Mouse (Mus musculus) thymus, postnatal 14 days (tissue): ENCODE results near the gene Prss27.
"Not testable (repeated sequence)": the region's sequence is repeated elsewhere in the genome, so short reads cannot be mapped to it uniquely, and the experiment has no call there.

Experiments
- DNase-seq: peaks from one replicate; pipeline ENCODE4 v3.0.0; 2021

The Prss27 gene

DNA sequence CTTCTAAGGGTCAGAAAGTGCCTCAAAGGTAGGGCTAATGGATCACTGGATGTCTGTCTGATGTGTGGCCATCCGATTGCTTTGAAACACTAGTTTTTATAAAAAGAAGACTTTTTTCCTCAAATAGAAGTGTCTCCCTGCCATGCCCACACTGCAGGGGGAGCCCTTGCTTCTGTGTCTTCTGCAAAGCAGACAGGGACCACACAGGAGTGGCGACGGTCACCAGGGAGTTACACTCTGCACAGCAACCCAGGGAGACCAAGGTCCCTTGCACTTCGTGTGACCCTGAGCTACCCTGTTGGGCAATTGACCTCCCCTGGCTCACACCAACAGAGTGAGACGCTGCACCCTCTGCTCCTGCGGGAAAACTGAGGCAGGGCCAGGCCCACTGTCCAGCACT is 990 bp upstream of the Prss27 start:
- no peak for DNase-seq

DNA sequence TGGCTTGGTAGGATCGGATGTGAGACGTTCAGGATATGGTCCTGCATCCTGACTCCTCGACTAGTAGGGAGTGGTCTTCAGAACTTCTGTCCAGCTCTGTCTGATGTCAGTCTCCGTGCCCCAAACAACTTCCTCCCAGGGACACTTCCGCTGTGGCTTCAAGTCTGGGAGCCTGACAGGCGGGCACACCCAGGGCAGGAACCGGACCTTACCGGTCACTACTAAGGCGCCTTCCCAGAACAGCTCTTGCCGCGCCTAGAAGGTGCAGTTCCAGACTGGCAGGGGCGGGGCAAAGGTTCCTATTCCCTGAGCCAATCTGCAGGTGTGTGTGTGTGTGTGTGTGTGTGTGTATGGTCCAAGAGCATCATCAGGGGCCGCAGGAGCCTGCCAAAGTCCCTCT is 584 bp upstream of the Prss27 start:
- DNase-seq, result no peak

GRCm38 (mm10) chr17:24044482-24044881 is 6.5 kb downstream of the Prss27 start:
- no peak for DNase-seq

- DNase-seq, result no peak
Observed at GRCm38 (mm10) chr17:24045608-24046007, 7.7 kb downstream of the Prss27 start.

- DNase-seq, result no peak
Observed at GRCm38 (mm10) chr17:24046026-24046425, 8.1 kb downstream of the Prss27 start.

- no peak for DNase-seq
Observed at GRCm38 (mm10) chr17:24048053-24048452, 10.1 kb downstream of the Prss27 start.

GRCm38 (mm10) chr17:24049008-24049407 is 11.1 kb downstream of the Prss27 start:
- no peak for DNase-seq

- no peak for DNase-seq
Observed at GRCm38 (mm10) chr17:24056636-24057625, 19.0 kb downstream of the Prss27 start.

- DNase-seq, result no peak
Observed at GRCm38 (mm10) chr17:24057730-24058245, 19.8 kb downstream of the Prss27 start.

DNA sequence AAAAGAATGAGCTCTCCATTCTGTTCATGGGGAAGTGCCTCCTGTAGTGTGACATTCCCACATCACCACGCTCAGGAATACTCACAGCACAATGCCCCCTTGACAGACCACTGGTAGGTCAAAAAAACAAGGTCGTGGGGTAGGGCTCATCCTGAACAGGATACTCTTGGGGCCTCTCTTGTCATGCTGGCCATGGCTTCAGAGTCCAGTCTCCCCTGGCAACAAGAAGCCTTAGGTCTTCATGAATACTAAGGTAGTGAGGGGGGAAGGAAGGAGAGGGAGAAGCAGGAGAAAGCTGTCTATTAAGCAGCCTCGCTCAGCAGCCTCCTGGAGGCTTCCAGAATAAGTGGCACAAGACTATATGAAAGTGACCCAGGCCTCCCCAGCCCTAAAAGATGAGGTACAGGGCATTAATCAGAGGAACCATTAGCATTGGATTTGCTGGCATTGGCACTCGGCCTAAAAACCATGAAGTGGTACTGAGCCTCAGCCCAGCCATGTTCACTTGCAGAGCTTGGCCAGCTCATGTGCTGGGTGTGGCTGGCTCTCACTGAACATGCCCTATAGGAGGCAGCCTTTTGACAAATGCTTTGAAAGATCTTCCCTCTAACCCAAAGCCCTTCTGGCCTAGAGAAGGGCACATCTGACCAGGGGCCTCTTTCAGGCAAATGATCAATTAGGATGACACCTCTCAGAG is 24.7 kb downstream of the Prss27 start:
- DNase-seq, result no peak

- DNase-seq, result no peak
Observed at GRCm38 (mm10) chr17:24068271-24068670, 30.3 kb downstream of the Prss27 start.

DNA sequence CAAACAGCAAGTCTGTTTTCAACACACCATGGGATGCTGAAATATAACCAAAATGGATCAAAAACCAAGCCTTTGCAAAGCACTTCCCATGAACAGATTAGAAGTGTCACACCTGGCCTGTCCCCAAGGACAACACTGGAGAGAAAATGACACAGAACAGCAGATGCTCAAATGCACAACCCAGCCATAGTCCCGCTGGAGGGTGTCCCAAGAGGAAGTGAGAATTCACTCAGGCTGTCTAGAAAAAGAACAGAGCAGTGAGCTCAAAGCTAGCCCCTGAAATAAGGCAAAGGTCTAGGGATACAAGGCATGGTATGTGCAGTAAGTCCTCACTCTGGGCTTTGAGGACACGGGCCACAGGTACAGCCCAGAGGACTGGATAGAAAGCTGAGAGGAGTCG is 31.6 kb downstream of the Prss27 start:
- no peak for DNase-seq

GRCm38 (mm10) chr17:24072919-24073696 is 35.2 kb downstream of the Prss27 start, which contains the start of gene Kctd5:
Kctd5 (minus strand) TSS chr17:24073485.
- DNase-seq, result peak; percentile 87

- no peak for DNase-seq
Observed at GRCm38 (mm10) chr17:24077101-24077500, 39.2 kb downstream of the Prss27 start.

- DNase-seq, result no peak
Observed at GRCm38 (mm10) chr17:24084593-24084992, 46.6 kb downstream of the Prss27 start.

DNA sequence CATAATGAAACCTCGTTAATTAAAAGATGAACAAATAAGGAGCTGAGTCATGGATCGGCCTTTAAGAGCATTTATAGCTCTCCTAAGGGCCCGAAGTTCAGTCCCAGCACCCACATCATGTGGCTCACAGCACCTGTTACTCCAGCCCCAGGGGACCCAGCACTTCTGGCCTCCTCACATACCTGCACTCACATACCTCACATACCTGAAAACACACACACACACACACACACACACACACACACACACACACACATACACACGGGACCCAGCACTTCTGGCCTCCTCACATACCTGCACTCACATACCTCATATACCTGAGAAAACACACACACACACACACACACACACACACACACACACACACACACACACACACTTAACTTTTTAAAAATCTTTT is 48.5 kb downstream of the Prss27 start:
- DNase-seq, result not testable (repeated sequence)

DNA sequence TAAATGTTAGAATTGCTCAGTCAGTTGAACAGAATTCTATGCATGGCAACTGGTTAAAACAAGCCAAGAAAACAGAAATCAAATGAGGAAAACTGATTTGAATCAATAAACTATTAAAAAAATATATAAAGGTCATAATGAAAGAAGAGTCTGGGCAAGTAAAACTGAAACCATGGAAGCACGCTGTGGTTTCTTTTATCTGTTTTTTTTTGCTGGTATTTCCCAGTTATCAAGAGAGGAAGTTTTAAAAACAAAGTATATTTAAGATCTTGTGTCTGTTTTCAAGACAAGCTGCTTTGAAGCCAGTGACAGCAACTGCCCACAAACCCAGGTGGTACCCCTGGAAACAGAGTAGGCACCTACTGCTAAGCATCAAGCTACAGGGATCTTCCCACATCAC is 52.6 kb downstream of the Prss27 start:
- no peak for DNase-seq
